Mouse (Mus musculus) cerebellum, adult 2 months (tissue): Measurements from ENCODE around the gene Asna1.

Experiments used
- CTCF ChIP-seq: fragments of 200-500 bp; IDR thresholded peaks from 2 replicates; pipeline ENCODE4 v1.5.1; 2011; ENCODE audit warnings: low read depth, mild to moderate bottlenecking, control low read depth, low read length, moderate library complexity, borderline replicate concordance; ENCODE audit not compliant: insufficient read depth
- POLR2A ChIP-seq: fragments of 200-500 bp; IDR thresholded peaks from 2 replicates; pipeline ENCODE4 v1.6.1; 2011; ENCODE audit warnings: low read length, control low read depth, borderline replicate concordance; ENCODE audit not compliant: insufficient read depth

DNA sequence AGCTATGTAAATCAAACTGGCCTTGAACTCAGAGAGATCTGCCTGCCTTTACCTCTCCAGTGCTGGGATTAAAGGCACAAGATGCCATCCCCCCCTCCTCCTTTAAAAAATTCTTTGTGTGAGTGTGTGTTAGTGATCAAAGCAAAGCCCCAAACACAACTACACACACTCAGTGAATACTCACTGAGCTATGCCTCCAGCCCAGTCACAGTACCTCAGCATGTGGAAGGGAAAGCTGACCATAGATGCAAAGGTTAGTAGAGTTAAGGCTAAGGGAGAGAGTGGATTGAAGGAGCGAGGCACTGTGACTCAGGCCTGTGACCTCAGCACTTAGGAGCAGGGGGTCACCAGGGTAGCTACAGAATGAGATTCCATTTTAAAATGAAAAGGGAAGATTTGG lies 52.0 kb downstream of the Asna1 start:
- TF ChIP-seq CTCF (no peak), POLR2A (no peak)
